Mouse (Mus musculus): ENCODE measurements at regions not wholly inside any gene's neighbourhood (a gene's known extent, or its start where the extent isn't known, plus 50 kb on each side); places are given as distances from the start of the nearest gene placed in this dataset.

- DNase-seq (ENCODE audit: low spot score in 2 of 2), result no peak
These were observed 525.5 kb upstream of the Pappa start for GRCm38 (mm10) chr4:64598465-64598864.

GRCm38 (mm10) chr4:64599222-64599621, 524.8 kb upstream of the Pappa start:
- DNase-seq (ENCODE audit: low spot score in 2 of 2), result no peak

GRCm38 (mm10) chr4:64622771-64623170, 501.2 kb upstream of the Pappa start:
- DNase-seq (ENCODE audit: low spot score in 2 of 2), result no peak

- DNase-seq (ENCODE audit: low spot score in 2 of 2), result no peak
These were observed 491.8 kb upstream of the Pappa start for GRCm38 (mm10) chr4:64632189-64632588.

GRCm38 (mm10) chr4:64635256-64635962, 488.6 kb upstream of the Pappa start:
- no peak for DNase-seq (ENCODE audit: low spot score in 2 of 2)

- no peak for DNase-seq (ENCODE audit: low spot score in 2 of 2)
These were observed 483.9 kb upstream of the Pappa start for GRCm38 (mm10) chr4:64640056-64640455.

GRCm38 (mm10) chr4:64640976-64641375, 483.0 kb upstream of the Pappa start:
- DNase-seq (ENCODE audit: low spot score in 2 of 2), result no peak

GRCm38 (mm10) chr4:64645141-64645540, 478.8 kb upstream of the Pappa start:
- DNase-seq (ENCODE audit: low spot score in 2 of 2), result no peak

- no peak for DNase-seq (ENCODE audit: low spot score in 2 of 2)
These were observed 469.8 kb upstream of the Pappa start for GRCm38 (mm10) chr4:64654157-64654556.

- DNase-seq (ENCODE audit: low spot score in 2 of 2), result no peak
These were observed 468.4 kb upstream of the Pappa start for GRCm38 (mm10) chr4:64655534-64655933.

- DNase-seq (ENCODE audit: low spot score in 2 of 2), result no peak
These were observed 460.3 kb upstream of the Pappa start for GRCm38 (mm10) chr4:64663722-64664121.

- no peak for DNase-seq (ENCODE audit: low spot score in 2 of 2)
These were observed 456.0 kb upstream of the Pappa start for GRCm38 (mm10) chr4:64667998-64668397.

- no peak for DNase-seq (ENCODE audit: low spot score in 2 of 2)
These were observed 454.3 kb upstream of the Pappa start for GRCm38 (mm10) chr4:64669722-64670121.

GRCm38 (mm10) chr4:64676438-64676837, 447.5 kb upstream of the Pappa start:
- no peak for DNase-seq (ENCODE audit: low spot score in 2 of 2)

- DNase-seq (ENCODE audit: low spot score in 2 of 2), result no peak
These were observed 447.1 kb upstream of the Pappa start for GRCm38 (mm10) chr4:64676881-64677280.

- DNase-seq (ENCODE audit: low spot score in 2 of 2), result no peak
These were observed 439.3 kb upstream of the Pappa start for GRCm38 (mm10) chr4:64684654-64685053.

- no peak for DNase-seq (ENCODE audit: low spot score in 2 of 2)
These were observed 427.8 kb upstream of the Pappa start for GRCm38 (mm10) chr4:64696134-64696533.

GRCm38 (mm10) chr4:64723296-64723695, 400.7 kb upstream of the Pappa start:
- DNase-seq (ENCODE audit: low spot score in 2 of 2), result no peak

GRCm38 (mm10) chr4:64724851-64725250, 399.1 kb upstream of the Pappa start:
- DNase-seq (ENCODE audit: low spot score in 2 of 2), result no peak

- DNase-seq (ENCODE audit: low spot score in 2 of 2), result no peak
These were observed 368.0 kb upstream of the Pappa start for GRCm38 (mm10) chr4:64755986-64756385.

- DNase-seq (ENCODE audit: low spot score in 2 of 2), result no peak
These were observed 355.4 kb upstream of the Pappa start for GRCm38 (mm10) chr4:64768610-64769009.

- no peak for DNase-seq (ENCODE audit: low spot score in 2 of 2)
These were observed 320.1 kb upstream of the Pappa start for GRCm38 (mm10) chr4:64803886-64804285.

- DNase-seq (ENCODE audit: low spot score in 2 of 2), result no peak
These were observed 319.0 kb upstream of the Pappa start for GRCm38 (mm10) chr4:64804996-64805395.

GRCm38 (mm10) chr4:64807148-64807547, 316.8 kb upstream of the Pappa start:
- no peak for DNase-seq (ENCODE audit: low spot score in 2 of 2)

Data from frontal cortex, postnatal 25 days (tissue).